Mouse (Mus musculus) embryonic facial prominence, embryonic 13.5 days (tissue): ENCODE data around the gene Ubap2l. TPM values are rescaled to one million over a fixed set of nuclear protein-coding genes. Genes with fewer than 3 reads are reported as not detected.

ENCODE experiments used
- ATAC-seq: fragments of 200-750 bp; cut with Nextera tagmentation; 2 replicates; pipeline ENCODE4 v1.8.0; 2017; ENCODE audit warnings: low read depth; ENCODE audit not compliant: insufficient number of reproducible peaks, insufficient read depth, low FRiP score, low TSS enrichment
- H3K27ac ChIP-seq: fragments of 300-500 bp; sonication (generic); 2 replicates; pipeline ENCODE4 v1.5.1; 2015; ENCODE audit warnings: moderate library complexity, mild to moderate bottlenecking, inconsistent platforms
- H3K27me3 ChIP-seq: fragments of 300-500 bp; sonication (generic); 2 replicates; pipeline ENCODE4 v1.6.1; 2015; ENCODE audit warnings: mild to moderate bottlenecking, inconsistent platforms
- H3K36me3 ChIP-seq: fragments of 300-500 bp; sonication (generic); 2 replicates; pipeline ENCODE4 v1.6.1; 2015; ENCODE audit warnings: mild to moderate bottlenecking, inconsistent platforms
- H3K4me1 ChIP-seq: fragments of 300-500 bp; sonication (generic); 2 replicates; pipeline ENCODE4 v1.6.1; 2015; ENCODE audit warnings: inconsistent platforms
- H3K4me2 ChIP-seq: fragments of 300-500 bp; sonication (generic); 2 replicates; pipeline ENCODE4 v1.6.1; 2015; ENCODE audit warnings: moderate library complexity, mild to moderate bottlenecking, inconsistent platforms
- H3K4me3 ChIP-seq: fragments of 300-500 bp; sonication (generic); 2 replicates; pipeline ENCODE4 v1.5.1; 2015; ENCODE audit warnings: mild to moderate bottlenecking, inconsistent platforms
- H3K9ac ChIP-seq: fragments of 300-500 bp; sonication (generic); 2 replicates; pipeline ENCODE4 v1.6.1; 2015; ENCODE audit warnings: mild to moderate bottlenecking, inconsistent platforms
- H3K9me3 ChIP-seq: fragments of 300-500 bp; sonication (generic); 2 replicates; pipeline ENCODE4 v1.6.1; 2016; ENCODE audit warnings: inconsistent platforms
- WGBS: fragments of 180-500 bp; shearing (Covaris S2); methylation state at CpG from one replicate; pipeline ENCODE4 v1.1.7; 2015; ENCODE audit warnings: mixed read lengths; 5-methylcytosine and 5-hydroxymethylcytosine counted together
- polyA plus RNA-seq: library from polyadenylated mRNA; unstranded; fragments of >200 nt; fragmentation: Nextera tagmentation; extraction: Ambion mirVana; gene quantifications from 2 replicates; pipeline ENCODE4 v1.2.1, GENCODE M21; 2015

Gene Ubap2l
- polyA plus RNA-seq: 231 and 255 TPM in 2 replicates

- Histone ChIP-seq H3K9me3 (no peaks in the 10 kb centered on the region), H3K9ac (peak within 1 kb of the TSS; percentile 96), H3K4me1 (peaks cover 29% of the 10 kb centered on the region), H3K36me3 (peaks cover 30% of the 10 kb centered on the region), H3K4me3 (peak within 1 kb of the TSS; percentile 81), H3K27ac (peak within 1 kb of the TSS; percentile 97), H3K27me3 (no peaks in the 10 kb centered on the region), H3K4me2 (peak within 1 kb of the TSS; percentile 74)
- under 1% methylated on average over 73 of the region's 81 CpGs for WGBS
- ATAC-seq: peak; percentile 91
Observed at GRCm38 (mm10) chr3:90052351-90053241, at the start of gene Ubap2l. TSS of gene Ubap2l (minus strand) at chr3:90052628.

DNA sequence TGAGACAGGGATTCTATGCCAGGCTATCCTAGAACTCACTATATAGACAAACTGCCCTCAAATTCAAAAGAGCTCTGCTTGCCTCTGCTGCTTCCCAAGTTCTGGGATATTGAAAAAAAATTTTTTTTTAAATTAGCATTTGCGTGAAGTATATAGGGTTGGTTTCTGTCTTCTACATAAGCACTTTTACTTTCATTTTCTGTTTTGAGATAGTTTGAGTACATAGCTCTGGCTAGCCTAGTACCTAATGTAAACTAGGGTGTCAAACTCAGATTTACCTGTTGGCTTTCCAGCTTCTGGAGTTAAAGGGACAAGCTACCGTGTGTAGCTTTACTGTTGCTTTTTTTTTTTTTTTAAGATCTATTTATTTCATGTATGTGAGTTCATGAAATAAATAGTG is 49.2 kb upstream of the Ubap2l start:
- peaks cover 40% of the 10 kb centered on the region for H3K36me3 ChIP-seq
- no peaks in the 10 kb centered on the region for H3K4me1 ChIP-seq
- no peaks in the 10 kb centered on the region for H3K27me3 ChIP-seq
- H3K4me2 ChIP-seq: no peak overlapping the region
- no peak overlapping the region for H3K4me3 ChIP-seq
- 94% methylated on average over 2 of the region's 2 CpGs for WGBS
- ATAC-seq: no peak
- no peak overlapping the region for H3K9ac ChIP-seq
- H3K9me3 ChIP-seq: no peaks in the 10 kb centered on the region
- no peak overlapping the region for H3K27ac ChIP-seq

- Histone ChIP-seq H3K27me3 (no peaks in the 10 kb centered on the region), H3K4me1 (no peaks in the 10 kb centered on the region), H3K9me3 (no peaks in the 10 kb centered on the region), H3K4me3 (no peak overlapping the region), H3K27ac (no peak overlapping the region), H3K36me3 (peaks cover 44% of the 10 kb centered on the region), H3K4me2 (no peak overlapping the region), H3K9ac (no peak overlapping the region)
- WGBS: 93% methylated on average over 3 of the region's 3 CpGs
- ATAC-seq: no peak
Observed at GRCm38 (mm10) chr3:90101010-90101409, 48.6 kb upstream of the Ubap2l start.

DNA sequence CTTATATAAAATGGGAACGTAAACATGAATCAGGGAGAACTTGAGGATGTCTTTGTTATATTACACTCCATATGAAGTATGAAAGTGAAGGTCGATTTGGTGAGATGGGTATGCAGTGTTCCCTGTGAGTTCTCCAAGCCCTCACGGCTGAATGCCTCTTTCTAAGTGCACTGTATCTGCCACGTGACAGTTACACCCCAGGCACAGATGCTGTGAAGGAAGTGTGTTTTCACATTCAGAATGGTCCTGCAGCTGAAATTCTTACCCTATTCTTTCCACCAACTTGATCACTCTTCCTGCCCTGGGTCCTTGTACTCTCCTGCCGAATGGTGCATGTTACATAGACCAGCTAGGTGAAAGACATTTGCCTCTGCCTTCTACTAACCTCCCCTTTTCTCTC is 45.5 kb upstream of the Ubap2l start:
- Histone ChIP-seq H3K27me3 (no peaks in the 10 kb centered on the region), H3K36me3 (peaks cover 75% of the 10 kb centered on the region), H3K4me1 (no peaks in the 10 kb centered on the region), H3K9me3 (no peaks in the 10 kb centered on the region), H3K9ac (no peak overlapping the region), H3K4me2 (no peak overlapping the region), H3K27ac (no peak overlapping the region), H3K4me3 (no peak overlapping the region)
- WGBS: 85% methylated on average over 5 of the region's 5 CpGs
- no peak for ATAC-seq

GRCm38 (mm10) chr3:90094453-90094852 is 42.0 kb upstream of the Ubap2l start:
- H3K27ac ChIP-seq: no peak overlapping the region
- H3K4me2 ChIP-seq: no peak overlapping the region
- no peak for ATAC-seq
- H3K9ac ChIP-seq: no peak overlapping the region
- H3K27me3 ChIP-seq: no peaks in the 10 kb centered on the region
- H3K4me1 ChIP-seq: no peaks in the 10 kb centered on the region
- H3K4me3 ChIP-seq: no peak overlapping the region
- WGBS: 91% methylated on average over 3 of the region's 3 CpGs
- H3K36me3 ChIP-seq: peaks cover 91% of the 10 kb centered on the region
- H3K9me3 ChIP-seq: no peaks in the 10 kb centered on the region

GRCm38 (mm10) chr3:90090892-90091291 is 38.5 kb upstream of the Ubap2l start:
- WGBS: 85% methylated on average over 6 of the region's 6 CpGs
- H3K4me2 ChIP-seq: no peak overlapping the region

GRCm38 (mm10) chr3:90088617-90089016 is 36.2 kb upstream of the Ubap2l start:
- Histone ChIP-seq H3K4me3 (no peak overlapping the region), H3K36me3 (peaks cover 76% of the 10 kb centered on the region), H3K9me3 (no peaks in the 10 kb centered on the region), H3K4me2 (no peak overlapping the region), H3K9ac (no peak overlapping the region), H3K4me1 (peaks cover 18% of the 10 kb centered on the region), H3K27ac (no peak overlapping the region), H3K27me3 (no peaks in the 10 kb centered on the region)
- no peak for ATAC-seq
- 100% methylated on average over 2 of the region's 2 CpGs for WGBS

More at GRCm38 (mm10) chr3:90090892-90091291, 38.5 kb upstream of the Ubap2l start:
- Histone ChIP-seq H3K4me1 (no peaks in the 10 kb centered on the region), H3K27ac (no peak overlapping the region), H3K36me3 (peaks cover 99% of the 10 kb centered on the region), H3K9ac (no peak overlapping the region), H3K9me3 (no peaks in the 10 kb centered on the region), H3K27me3 (no peaks in the 10 kb centered on the region), H3K4me3 (no peak overlapping the region)
- no peak for ATAC-seq

DNA sequence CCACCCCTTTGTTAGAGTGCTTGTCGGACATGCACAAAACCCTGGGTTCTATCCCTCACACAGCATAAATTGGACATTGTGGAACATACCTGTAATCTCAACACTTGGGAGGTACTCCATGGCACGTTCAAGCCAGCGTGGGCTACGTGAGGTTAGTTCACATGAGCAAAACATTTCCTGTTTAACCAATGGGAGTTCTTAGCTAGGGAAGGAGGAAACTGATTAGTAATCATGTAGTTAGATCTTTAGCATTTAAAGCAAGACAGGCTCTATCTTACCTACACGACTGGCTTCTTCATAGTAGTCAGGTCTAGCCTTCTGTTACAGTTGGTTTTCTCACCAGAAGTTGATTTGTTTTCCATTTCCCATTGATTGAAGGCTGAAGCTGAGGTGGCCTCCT is 33.6 kb upstream of the Ubap2l start:
- H3K27ac ChIP-seq: no peak overlapping the region
- H3K9me3 ChIP-seq: no peaks in the 10 kb centered on the region
- H3K36me3 ChIP-seq: peaks cover 51% of the 10 kb centered on the region
- no peaks in the 10 kb centered on the region for H3K27me3 ChIP-seq
- peaks cover 43% of the 10 kb centered on the region for H3K4me1 ChIP-seq
- H3K9ac ChIP-seq: no peak overlapping the region
- no peak overlapping the region for H3K4me3 ChIP-seq
- no peak overlapping the region for H3K4me2 ChIP-seq
- WGBS: 93% methylated on average over 5 of the region's 5 CpGs
- ATAC-seq: no peak

DNA sequence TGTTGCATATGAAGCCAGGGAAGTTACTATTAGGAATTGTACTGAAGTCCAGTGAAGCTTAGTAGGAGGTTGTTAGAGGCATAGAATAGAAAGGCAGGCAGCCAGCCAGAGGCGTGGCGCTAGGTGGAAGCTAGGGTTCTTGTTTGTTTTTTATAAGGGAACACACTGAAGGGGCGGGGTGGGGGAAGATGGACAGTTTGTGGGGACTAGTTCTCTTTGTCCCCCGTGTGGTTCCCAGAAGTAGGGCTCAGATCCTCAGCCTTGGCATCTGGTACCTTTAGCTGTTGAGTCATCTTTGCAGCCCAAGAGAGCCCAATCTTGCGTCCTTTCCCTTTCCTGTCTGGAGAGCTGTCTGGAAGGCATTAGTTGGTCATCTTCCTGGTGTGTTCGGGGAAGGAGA is 32.9 kb upstream of the Ubap2l start:
- H3K27me3 ChIP-seq: no peaks in the 10 kb centered on the region
- no peak for ATAC-seq
- WGBS: 85% methylated on average over 6 of the region's 6 CpGs
- H3K27ac ChIP-seq: no peak overlapping the region
- H3K9me3 ChIP-seq: no peaks in the 10 kb centered on the region
- peaks cover 46% of the 10 kb centered on the region for H3K4me1 ChIP-seq
- peaks cover 43% of the 10 kb centered on the region for H3K36me3 ChIP-seq
- no peak overlapping the region for H3K4me3 ChIP-seq
- no peak overlapping the region for H3K9ac ChIP-seq
- no peak overlapping the region for H3K4me2 ChIP-seq

DNA sequence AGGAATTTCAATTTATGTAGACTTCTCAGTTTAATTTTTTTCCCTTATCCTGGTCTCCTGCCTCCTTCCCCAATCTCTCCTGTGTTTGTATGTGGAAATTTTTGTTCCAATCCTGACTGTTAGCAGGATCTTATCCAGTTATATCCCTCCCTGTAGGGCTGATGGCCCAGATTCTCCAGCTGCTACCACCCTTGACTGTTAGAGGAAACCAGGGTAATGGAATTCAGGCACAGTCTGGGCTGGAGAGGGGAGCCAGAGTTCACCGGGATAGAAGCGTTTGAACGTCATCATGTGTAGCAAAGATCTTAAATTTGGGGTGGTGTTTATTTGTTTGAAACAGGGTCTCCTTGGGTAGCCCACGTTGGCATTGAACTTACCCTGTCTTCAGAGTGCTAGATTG is 32.4 kb upstream of the Ubap2l start:
- Histone ChIP-seq H3K9ac (no peak overlapping the region), H3K27ac (peak overlapping the region; percentile 44; the same call in 1 of the 2 replicates), H3K4me3 (no peak overlapping the region), H3K9me3 (no peaks in the 10 kb centered on the region), H3K4me2 (no peak overlapping the region), H3K4me1 (peaks cover 46% of the 10 kb centered on the region), H3K27me3 (no peaks in the 10 kb centered on the region), H3K36me3 (peaks cover 38% of the 10 kb centered on the region)
- no peak for ATAC-seq
- 83% methylated on average over 4 of the region's 4 CpGs for WGBS

DNA sequence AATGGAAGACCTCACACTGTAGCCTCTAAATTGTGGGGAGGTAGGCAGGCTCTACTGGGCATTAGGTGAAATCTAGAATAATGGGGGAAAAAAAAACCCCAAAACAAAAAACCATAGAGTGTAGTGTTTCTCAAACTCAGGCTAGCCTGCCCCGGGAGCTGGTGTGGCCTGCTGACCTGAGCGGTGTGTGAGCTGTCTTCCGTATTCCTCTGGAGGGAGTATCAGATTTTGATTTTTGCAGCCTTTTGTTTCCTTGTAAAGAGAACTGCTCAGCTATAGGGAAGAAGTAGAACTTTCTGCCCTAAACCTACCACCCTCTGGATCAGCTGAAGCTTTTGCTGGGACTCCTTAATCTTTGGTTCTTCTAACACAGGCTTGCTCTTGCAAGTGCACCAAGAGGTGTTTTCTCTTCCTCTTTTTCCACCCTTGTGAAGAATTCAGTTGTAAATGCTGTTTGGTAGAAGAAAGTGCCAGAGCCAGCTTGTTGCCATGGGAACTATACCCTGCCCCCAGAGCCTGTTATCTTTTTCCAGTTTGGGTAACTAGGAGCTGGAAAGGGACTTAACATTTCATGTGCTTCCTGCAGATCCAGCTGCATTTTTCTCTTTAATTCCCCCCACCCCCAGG is 31.4 kb upstream of the Ubap2l start:
- Histone ChIP-seq H3K9me3 (no peaks in the 10 kb centered on the region), H3K27ac (no peak overlapping the region), H3K4me3 (no peak overlapping the region), H3K27me3 (no peaks in the 10 kb centered on the region), H3K36me3 (peaks cover 28% of the 10 kb centered on the region), H3K4me2 (peak overlapping the region; percentile 24; the same call in 1 of the 2 replicates), H3K4me1 (peaks cover 48% of the 10 kb centered on the region), H3K9ac (0 out of 2 replicates have a peak overlapping the region, but pooled peaks have one; percentile 49)
- no peak for ATAC-seq
- WGBS: 56% methylated on average over 3 of the region's 3 CpGs

DNA sequence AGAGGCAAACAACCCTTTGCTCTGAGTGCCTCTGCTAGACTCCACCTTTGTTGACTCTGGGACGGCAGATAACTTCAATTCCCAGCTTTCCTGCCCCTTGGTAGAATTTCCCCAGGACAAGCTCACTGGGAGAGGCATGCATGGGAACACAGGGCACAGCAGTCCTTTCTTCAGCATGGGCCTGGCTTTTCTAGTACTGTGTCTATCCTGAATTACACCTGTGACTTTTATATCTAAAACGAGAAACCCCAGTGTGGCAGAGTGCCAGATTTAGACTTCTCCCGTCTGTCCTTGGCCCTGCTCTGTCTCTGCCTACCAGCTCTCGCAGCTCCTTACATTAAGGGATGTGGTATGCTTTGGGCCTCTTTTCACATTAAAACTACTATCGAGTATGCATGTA is 30.6 kb upstream of the Ubap2l start:
- Histone ChIP-seq H3K4me3 (no peak overlapping the region), H3K4me2 (peak overlapping the region; percentile 24), H3K27ac (peak overlapping the region; percentile 48), H3K27me3 (no peaks in the 10 kb centered on the region), H3K4me1 (peaks cover 51% of the 10 kb centered on the region), H3K36me3 (peaks cover 20% of the 10 kb centered on the region), H3K9ac (peak overlapping the region; percentile 49; the same call in 1 of the 2 replicates), H3K9me3 (no peaks in the 10 kb centered on the region)
- WGBS: 58% methylated on average over 5 of the region's 5 CpGs
- no peak for ATAC-seq
